Mouse (Mus musculus) stomach, postnatal 0 days (tissue): ENCODE measurements around the gene Cacng2. TPM values are rescaled to one million over a fixed set of nuclear protein-coding genes. Genes with fewer than 3 reads are reported as not detected.

ENCODE experiments used
- ATAC-seq: fragments of 200-750 bp; cut with Nextera tagmentation; 2 replicates; pipeline ENCODE4 v1.8.0; 2017; ENCODE audit not compliant: low FRiP score, low TSS enrichment
- DNase-seq: peaks from one replicate; pipeline ENCODE4 v3.0.0-alpha.2; 2016; ENCODE audit warnings: low spot score
- H3K27ac ChIP-seq: fragments of 300-500 bp; sonication (generic); replicated peaks from 2 replicates; pipeline ENCODE4 v1.5.1; 2014; ENCODE audit warnings: mild to moderate bottlenecking, control low read depth
- H3K27me3 ChIP-seq: fragments of 300-500 bp; sonication (generic); 2 replicates; pipeline ENCODE4 v1.6.1; 2014; ENCODE audit warnings: low read length; ENCODE audit not compliant: control insufficient read depth, insufficient read depth
- H3K36me3 ChIP-seq: fragments of 300-500 bp; sonication (generic); 2 replicates; pipeline ENCODE4 v1.6.1; 2014; ENCODE audit warnings: low read length, mixed read lengths; ENCODE audit not compliant: control insufficient read depth, insufficient read depth
- H3K4me1 ChIP-seq: fragments of 300-500 bp; sonication (generic); replicated peaks from 2 replicates; pipeline ENCODE4 v1.6.1; 2014; ENCODE audit warnings: antibody characterized with exemption; ENCODE audit not compliant: control insufficient read depth, insufficient read depth
- H3K4me2 ChIP-seq: fragments of 300-500 bp; sonication (generic); replicated peaks from 2 replicates; pipeline ENCODE4 v1.6.1; 2014; ENCODE audit warnings: low read depth, mild to moderate bottlenecking, control low read depth, moderate library complexity
- H3K4me3 ChIP-seq: fragments of 300-500 bp; sonication (generic); 2 replicates; pipeline ENCODE4 v1.5.1; 2014; ENCODE audit warnings: low read depth, low read length, control low read depth
- H3K9ac ChIP-seq: fragments of 300-500 bp; sonication (generic); 2 replicates; pipeline ENCODE4 v1.6.1; 2014; ENCODE audit warnings: mild to moderate bottlenecking, low read length, control low read depth, mixed read lengths
- H3K9me3 ChIP-seq: fragments of 300-500 bp; sonication (generic); 2 replicates; pipeline ENCODE4 v1.6.1; 2016; ENCODE audit warnings: low read length; ENCODE audit not compliant: control insufficient read depth
- CTCF ChIP-seq: IDR thresholded peaks from 2 replicates; pipeline ENCODE4 v1.5.1; 2016; ENCODE audit warnings: antibody characterized with exemption, low read depth, mild to moderate bottlenecking, moderate library complexity
- EP300 ChIP-seq: optimal IDR thresholded peaks from 2 replicates; pipeline ENCODE3; 2016; ENCODE audit warnings: antibody characterized with exemption
- WGBS: fragments of 180-500 bp; shearing (Covaris S2); extraction: QIAGEN DNeasy Blood & Tissue Kit; methylation state at CpG from one replicate; pipeline ENCODE4 v1.1.7; 2014; 5-methylcytosine and 5-hydroxymethylcytosine counted together
- polyA plus RNA-seq: library from polyadenylated mRNA; unstranded; fragments of >200 nt; fragmentation: Nextera tagmentation; extraction: Ambion mirVana; gene quantifications from 2 replicates; pipeline ENCODE4 v1.2.1, GENCODE M21; 2015

Gene Cacng2
- 0.02 and 0.05 TPM in 2 replicates for polyA plus RNA-seq

DNA sequence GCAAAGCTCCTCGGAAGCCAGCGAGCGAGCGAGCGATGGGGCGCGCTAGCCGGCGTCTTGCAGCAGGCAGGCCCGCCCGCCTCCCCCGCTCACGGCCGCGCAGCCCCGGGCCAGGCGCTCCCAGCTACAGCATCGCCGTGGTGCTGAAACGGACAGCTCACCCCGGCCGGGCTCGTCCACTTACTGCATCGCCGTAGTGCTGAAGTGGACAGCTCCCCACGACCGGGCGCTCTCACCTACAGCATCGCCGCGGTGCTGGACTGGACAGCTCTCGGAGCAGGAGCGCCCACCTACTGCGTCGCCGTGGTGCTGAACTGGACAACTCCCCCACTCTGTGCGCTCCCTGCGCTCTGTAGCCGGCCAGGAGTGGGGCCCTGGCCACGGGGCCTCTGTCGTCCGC is at the start of gene Cacng2:
Cacng2 (minus strand) TSS at position 325 of the 400 bp plus-strand sequence.
- no peak within 1 kb of the TSS for H3K27ac ChIP-seq
- no peak within 1 kb of the TSS for H3K9ac ChIP-seq
- H3K4me2 ChIP-seq = peak within 1 kb of the TSS; percentile 29
- WGBS = under 1% methylated on average over 39 of the region's 42 CpGs
- peak; percentile 46 for TF ChIP-seq CTCF
- TF ChIP-seq EP300 = no peak
- H3K9me3 ChIP-seq = no peaks in the 10 kb centered on the region
- H3K36me3 ChIP-seq = no peaks in the 10 kb centered on the region
- H3K27me3 ChIP-seq = no peaks in the 10 kb centered on the region
- DNase-seq (peak; percentile 99), ATAC-seq (peak; percentile 99)
- no peaks in the 10 kb centered on the region for H3K4me1 ChIP-seq
- H3K4me3 ChIP-seq = peak within 1 kb of the TSS; percentile 10; the same call in 1 of the 2 replicates

DNA sequence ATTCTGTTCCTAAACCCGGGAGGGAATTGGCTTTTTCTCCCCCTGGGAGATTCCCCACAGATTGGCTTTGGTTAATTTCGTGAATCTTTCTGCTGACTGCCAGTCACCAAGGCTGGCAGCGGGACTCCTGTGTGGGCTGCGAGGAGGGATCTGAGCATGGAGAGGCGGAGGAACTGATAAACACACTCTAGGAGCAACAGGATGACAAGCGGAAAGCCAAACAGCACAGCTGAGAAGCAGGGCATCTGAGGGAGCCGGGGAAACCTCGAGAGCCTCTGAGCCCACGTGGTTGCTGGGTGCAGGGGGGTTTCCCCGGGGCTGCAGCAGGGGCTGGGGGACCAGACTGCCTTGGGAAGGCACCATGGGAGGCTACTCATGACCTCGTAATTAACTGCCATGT is 49.7 kb upstream of the Cacng2 start:
- 78% methylated on average over 10 of the region's 11 CpGs for WGBS
- ATAC-seq (no peak), DNase-seq (no peak)
- no peak overlapping the region for H3K4me2 ChIP-seq
- TF ChIP-seq CTCF (no peak), EP300 (no peak)
- H3K9me3 ChIP-seq = no peaks in the 10 kb centered on the region
- H3K9ac ChIP-seq = no peak overlapping the region
- no peak overlapping the region for H3K4me3 ChIP-seq
- H3K27ac ChIP-seq = no peak overlapping the region
- H3K4me1 ChIP-seq = 0 out of 2 replicates have a peak, but pooled peaks cover 2% of the 10 kb centered on the region
- H3K36me3 ChIP-seq = no peaks in the 10 kb centered on the region
- no peaks in the 10 kb centered on the region for H3K27me3 ChIP-seq

DNA sequence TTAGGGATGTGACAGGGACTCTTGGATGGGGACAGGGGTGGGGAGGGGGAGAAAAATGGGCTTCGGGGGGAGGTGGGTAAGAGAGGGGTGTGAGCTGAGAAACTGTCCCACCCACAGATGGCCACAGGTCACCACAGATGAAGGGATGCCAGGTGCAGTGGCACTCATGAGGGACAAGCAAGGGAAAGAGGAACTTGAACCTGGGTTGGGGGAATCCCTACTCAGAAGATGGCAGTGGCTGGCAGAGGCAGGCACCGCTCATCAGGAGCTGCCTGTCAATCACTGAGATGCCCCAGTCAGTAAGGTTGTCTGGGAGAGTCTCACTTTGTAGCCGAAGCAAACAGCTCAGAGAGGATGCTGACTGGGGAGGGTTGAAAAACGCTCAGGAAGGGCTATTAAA is 45.5 kb upstream of the Cacng2 start:
- ATAC-seq (no peak), DNase-seq (no peak)
- H3K4me1 ChIP-seq = no peaks in the 10 kb centered on the region
- no peak overlapping the region for H3K4me2 ChIP-seq
- no peak overlapping the region for H3K4me3 ChIP-seq
- no peak overlapping the region for H3K27ac ChIP-seq
- no peaks in the 10 kb centered on the region for H3K9me3 ChIP-seq
- H3K36me3 ChIP-seq = no peaks in the 10 kb centered on the region
- no peak overlapping the region for H3K9ac ChIP-seq
- WGBS = 76% methylated on average over 4 of the region's 4 CpGs
- TF ChIP-seq EP300 (no peak), CTCF (no peak)
- no peaks in the 10 kb centered on the region for H3K27me3 ChIP-seq

DNA sequence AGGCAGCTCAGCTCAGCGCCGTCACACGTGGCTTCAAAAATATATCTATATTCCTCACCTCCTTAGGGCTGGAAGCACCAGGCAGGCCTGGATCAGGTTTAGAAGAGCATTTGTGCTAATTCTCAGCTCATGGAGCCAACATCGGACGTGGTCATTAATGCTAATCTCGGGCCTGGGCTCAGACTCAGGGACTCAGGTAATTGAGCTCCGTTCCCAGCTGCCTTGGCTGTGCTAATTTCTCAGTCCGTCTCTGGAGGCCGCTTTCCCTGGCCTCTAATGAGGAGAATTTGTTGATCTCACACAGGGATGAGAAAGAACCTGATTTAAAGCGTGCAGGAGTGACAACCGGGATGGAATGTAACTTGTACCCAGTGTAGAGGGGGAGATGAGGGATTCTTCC is 44.6 kb upstream of the Cacng2 start:
- no peak overlapping the region for H3K27ac ChIP-seq
- DNase-seq (no peak), ATAC-seq (no peak)
- no peaks in the 10 kb centered on the region for H3K9me3 ChIP-seq
- H3K36me3 ChIP-seq = no peaks in the 10 kb centered on the region
- no peak overlapping the region for H3K9ac ChIP-seq
- H3K27me3 ChIP-seq = no peaks in the 10 kb centered on the region
- H3K4me2 ChIP-seq = no peak overlapping the region
- H3K4me1 ChIP-seq = no peaks in the 10 kb centered on the region
- WGBS = 91% methylated on average over 11 of the region's 11 CpGs
- no peak overlapping the region for H3K4me3 ChIP-seq
- no peak for TF ChIP-seq EP300
- TF ChIP-seq CTCF = no peak

DNA sequence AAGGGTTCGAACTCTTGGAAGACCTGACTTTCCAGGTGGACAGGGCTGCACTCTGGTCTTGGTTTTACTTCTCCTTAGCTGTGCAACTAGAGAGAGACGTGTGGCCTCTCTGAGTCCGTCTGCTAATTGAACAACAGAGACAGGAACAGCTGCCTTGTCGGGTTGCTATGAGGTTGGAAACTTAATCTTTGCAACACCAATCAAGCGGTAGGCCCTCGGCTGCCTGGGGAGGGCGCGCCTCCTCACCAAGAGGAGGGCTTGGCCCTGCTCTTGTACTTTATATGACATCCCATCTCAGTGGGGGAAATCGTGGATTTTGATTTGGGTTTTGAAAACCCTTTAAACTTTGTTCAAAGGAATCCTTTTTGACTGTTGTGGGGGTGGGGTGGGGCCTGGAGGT is 42.1 kb upstream of the Cacng2 start:
- Histone ChIP-seq H3K9me3 (no peaks in the 10 kb centered on the region), H3K4me1 (no peaks in the 10 kb centered on the region), H3K27me3 (no peaks in the 10 kb centered on the region), H3K4me2 (no peak overlapping the region), H3K27ac (no peak overlapping the region), H3K36me3 (no peaks in the 10 kb centered on the region), H3K9ac (no peak overlapping the region), H3K4me3 (no peak overlapping the region)
- WGBS = 69% methylated on average over 9 of the region's 9 CpGs
- TF ChIP-seq CTCF (no peak), EP300 (no peak)
- DNase-seq (no peak), ATAC-seq (no peak)

DNA sequence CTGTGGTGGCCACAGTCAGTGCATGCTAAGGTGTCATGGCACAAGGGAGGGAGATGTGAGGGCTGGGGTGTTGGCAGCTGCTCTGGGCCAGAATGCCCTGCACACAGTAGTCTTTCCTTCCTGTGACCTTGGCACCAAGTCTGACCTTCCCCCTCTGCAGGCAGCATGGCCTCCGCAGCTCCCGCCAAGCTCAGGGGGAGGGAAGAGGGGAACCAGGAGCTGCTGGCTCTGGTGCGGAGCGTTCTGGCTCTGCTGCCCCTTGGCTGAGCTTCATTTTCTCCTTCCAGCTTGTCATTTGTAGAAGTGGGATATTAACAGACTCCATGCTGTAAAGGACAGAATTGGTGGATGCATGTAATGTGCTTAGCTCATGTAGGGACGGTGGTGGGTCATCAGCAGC is 38.5 kb upstream of the Cacng2 start:
- TF ChIP-seq EP300 = no peak
- WGBS = 65% methylated on average over 5 of the region's 5 CpGs
- DNase-seq (no peak), ATAC-seq (no peak)
- no peaks in the 10 kb centered on the region for H3K4me1 ChIP-seq
- H3K4me2 ChIP-seq = no peak overlapping the region
- H3K36me3 ChIP-seq = no peaks in the 10 kb centered on the region
- no peak overlapping the region for H3K9ac ChIP-seq
- no peaks in the 10 kb centered on the region for H3K9me3 ChIP-seq
- H3K27ac ChIP-seq = no peak overlapping the region
- H3K27me3 ChIP-seq = no peaks in the 10 kb centered on the region
- H3K4me3 ChIP-seq = no peak overlapping the region
